Mouse (Mus musculus): ENCODE results near the gene Pakap.

DNA sequence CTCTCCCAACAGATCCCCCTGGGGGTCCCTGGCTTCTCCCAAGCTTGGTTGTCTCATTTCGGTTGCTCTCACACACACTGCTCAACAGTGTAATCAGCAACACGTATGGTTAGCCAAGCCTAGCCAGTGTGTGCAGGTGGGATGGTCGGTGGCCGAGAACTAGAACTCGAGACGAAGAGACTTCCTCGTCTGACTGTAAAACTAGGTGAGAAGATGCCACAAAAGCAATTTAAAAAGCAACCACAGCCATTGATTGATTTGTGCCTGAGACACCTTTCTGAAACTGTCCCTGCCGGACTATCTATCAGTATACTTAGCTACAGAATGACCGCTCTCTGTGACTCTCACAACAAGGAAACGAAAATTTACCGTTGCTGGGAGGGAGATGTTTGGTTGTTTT, 187.1 kb downstream of the Pakap start:
- no peak for TF ChIP-seq CTCF (IDR thresholded peaks at IDR 0.05; ENCODE audit: low read depth, low read length)
- no peak for TF ChIP-seq POLR2A (IDR thresholded peaks at IDR 0.05; ENCODE audit: borderline replicate concordance, low read depth, low read length)

Measured in bone marrow macrophage, adult 2 months (primary cell).